Mouse (Mus musculus): ENCODE data around the gene Rarres1. TPM values are rescaled to one million over a fixed set of nuclear protein-coding genes. Genes with fewer than 3 reads are reported as not detected.
A peak's percentile ranks its signal among the peaks of the same experiment; 100 is the strongest.

The Rarres1 gene
- polyA plus RNA-seq, 1 experiment from 2014 or later: 1.3 TPM

GRCm38 (mm10) chr3:67462015-67462414 lies 53.3 kb downstream of the Rarres1 start:
- no peak overlapping the region for H3K4me3 ChIP-seq (ENCODE audit: low read depth, low read length)
- H3K9ac ChIP-seq (ENCODE audit: low read depth, low read length): no peak overlapping the region
- H3K4me2 ChIP-seq (replicated peaks; ENCODE audit: low read depth, low read length): no peak overlapping the region
- DNase-seq (ENCODE audit: low spot score) (no peak), ATAC-seq (ENCODE audit: low FRiP score) (no peak)
- H3K9me3 ChIP-seq (ENCODE audit: control insufficient read depth, low read length): no peaks in the 10 kb centered on the region
- no peaks in the 10 kb centered on the region for H3K4me1 ChIP-seq (replicated peaks; ENCODE audit: control insufficient read depth, insufficient read depth, low read length)
- H3K27me3 ChIP-seq (ENCODE audit: control insufficient read depth, insufficient read depth, low read length): no peaks in the 10 kb centered on the region
- 88% methylated on average over 7 of the region's 7 CpGs for WGBS
- H3K36me3 ChIP-seq (ENCODE audit: control insufficient read depth, insufficient read depth, low read length): peaks cover 5% of the 10 kb centered on the region; the same call in 1 of the 2 replicates
- H3K27ac ChIP-seq (ENCODE audit: low read depth, low read length): no peak overlapping the region

GRCm38 (mm10) chr3:67459881-67460280 lies 55.4 kb downstream of the Rarres1 start:
- no peak for DNase-seq (ENCODE audit: low spot score)
- Histone ChIP-seq H3K27me3 (ENCODE audit: control insufficient read depth, insufficient read depth, low read length) (no peaks in the 10 kb centered on the region), H3K4me1 (replicated peaks; ENCODE audit: control insufficient read depth, insufficient read depth, low read length) (no peaks in the 10 kb centered on the region), H3K9me3 (ENCODE audit: control insufficient read depth, low read length) (no peaks in the 10 kb centered on the region), H3K4me3 (ENCODE audit: low read depth, low read length) (no peak overlapping the region), H3K36me3 (ENCODE audit: control insufficient read depth, insufficient read depth, low read length) (peaks cover 8% of the 10 kb centered on the region; the same call in 1 of the 2 replicates), H3K27ac (ENCODE audit: low read depth, low read length) (no peak overlapping the region), H3K4me2 (replicated peaks; ENCODE audit: low read depth, low read length) (no peak overlapping the region), H3K9ac (ENCODE audit: low read depth, low read length) (no peak overlapping the region)
- no peak for ATAC-seq (ENCODE audit: low FRiP score)
- WGBS: 79% methylated on average over 3 of the region's 3 CpGs

DNA sequence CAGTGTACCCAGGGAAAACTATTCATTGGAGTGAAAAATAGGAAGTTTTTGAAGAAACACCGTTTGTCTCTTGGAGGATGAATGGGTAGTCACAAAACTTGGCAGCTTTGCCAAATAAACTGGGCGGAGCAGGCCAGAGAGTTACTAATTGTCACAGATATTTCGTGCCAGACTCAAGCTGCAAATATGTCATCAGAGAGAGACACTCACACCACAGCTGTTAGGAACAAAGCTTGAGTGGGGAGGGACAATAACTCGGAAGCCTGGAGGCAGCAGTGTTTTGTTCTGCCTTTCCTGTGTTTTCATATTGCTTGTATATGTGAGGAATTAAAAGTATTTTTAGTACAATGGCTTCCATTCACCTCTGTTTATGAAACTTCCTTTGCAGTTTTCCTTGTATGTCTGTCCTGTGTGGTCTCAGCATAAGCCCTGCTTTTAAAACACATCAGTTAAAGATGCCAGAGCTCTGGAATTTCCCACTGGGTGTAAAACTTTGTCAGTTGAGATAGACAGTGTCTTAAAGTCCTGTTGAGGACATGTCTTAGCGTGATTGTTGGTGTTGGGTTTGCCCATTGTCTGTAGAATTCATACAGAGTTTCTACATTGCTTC lies 64.6 kb downstream of the Rarres1 start:
- Histone ChIP-seq H3K4me3 (ENCODE audit: low read depth, low read length) (no peak overlapping the region), H3K9me3 (ENCODE audit: control insufficient read depth, low read length) (no peaks in the 10 kb centered on the region), H3K36me3 (ENCODE audit: control insufficient read depth, insufficient read depth, low read length) (peaks cover 15% of the 10 kb centered on the region; the same call in 1 of the 2 replicates), H3K27ac (ENCODE audit: low read depth, low read length) (no peak overlapping the region), H3K9ac (ENCODE audit: low read depth, low read length) (no peak overlapping the region), H3K4me2 (replicated peaks; ENCODE audit: low read depth, low read length) (no peak overlapping the region), H3K4me1 (replicated peaks; ENCODE audit: control insufficient read depth, insufficient read depth, low read length) (no peaks in the 10 kb centered on the region), H3K27me3 (ENCODE audit: control insufficient read depth, insufficient read depth, low read length) (no peaks in the 10 kb centered on the region)
- no peak for ATAC-seq (ENCODE audit: low FRiP score)
- 92% methylated on average over 5 of the region's 5 CpGs for WGBS
- DNase-seq (ENCODE audit: low spot score): no peak

DNA sequence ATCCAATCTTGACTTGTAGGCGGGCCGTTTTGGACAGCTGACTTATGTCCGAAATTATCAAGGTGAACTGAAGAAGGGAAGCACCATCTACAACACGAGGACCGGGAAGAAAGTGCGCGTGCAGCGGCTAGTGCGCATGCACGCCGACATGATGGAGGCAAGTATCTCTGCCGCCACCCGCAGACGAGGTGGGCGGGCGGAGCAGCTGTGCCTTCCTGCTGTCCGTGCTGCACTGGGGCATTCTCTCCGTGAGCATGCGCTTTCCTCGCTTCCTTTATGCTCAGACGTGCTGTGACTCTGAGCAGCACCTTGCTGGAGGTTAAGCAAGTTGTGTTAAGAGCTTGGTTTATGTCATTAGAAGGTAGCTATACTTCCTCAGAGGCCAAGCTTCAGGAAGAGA lies 65.7 kb downstream of the Rarres1 start:
- Histone ChIP-seq H3K36me3 (ENCODE audit: control insufficient read depth, insufficient read depth, low read length) (peaks cover 15% of the 10 kb centered on the region; the same call in 1 of the 2 replicates), H3K4me2 (replicated peaks; ENCODE audit: low read depth, low read length) (no peak overlapping the region), H3K9ac (ENCODE audit: low read depth, low read length) (no peak overlapping the region), H3K9me3 (ENCODE audit: control insufficient read depth, low read length) (no peaks in the 10 kb centered on the region), H3K27me3 (ENCODE audit: control insufficient read depth, insufficient read depth, low read length) (no peaks in the 10 kb centered on the region), H3K27ac (ENCODE audit: low read depth, low read length) (no peak overlapping the region), H3K4me1 (replicated peaks; ENCODE audit: control insufficient read depth, insufficient read depth, low read length) (no peaks in the 10 kb centered on the region), H3K4me3 (ENCODE audit: low read depth, low read length) (no peak overlapping the region)
- ATAC-seq (ENCODE audit: low FRiP score): no peak
- DNase-seq (ENCODE audit: low spot score): no peak
- WGBS: 95% methylated on average over 21 of the region's 21 CpGs

DNA sequence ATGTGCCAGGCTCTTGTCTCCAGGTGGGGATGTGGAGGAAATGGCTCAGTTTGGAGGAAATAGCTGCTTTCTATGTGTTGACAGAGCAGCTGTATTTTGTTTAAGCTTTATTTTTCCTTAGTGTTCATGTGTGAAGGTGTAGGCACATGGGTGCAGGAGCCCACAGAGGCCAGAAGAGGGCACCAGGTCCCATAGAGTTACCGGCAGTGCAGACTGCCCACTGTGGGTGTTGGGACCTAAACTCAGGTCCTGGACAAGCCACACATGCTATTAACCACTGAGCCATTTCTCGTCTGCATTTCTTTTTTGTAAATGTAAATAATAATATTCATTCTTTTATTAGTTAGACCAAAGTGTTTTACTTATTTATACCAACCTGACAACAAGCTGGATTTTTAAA lies 68.2 kb downstream of the Rarres1 start:
- Histone ChIP-seq H3K27me3 (ENCODE audit: control insufficient read depth, insufficient read depth, low read length) (no peaks in the 10 kb centered on the region), H3K4me3 (ENCODE audit: low read depth, low read length) (no peak overlapping the region), H3K27ac (ENCODE audit: low read depth, low read length) (no peak overlapping the region), H3K9me3 (ENCODE audit: control insufficient read depth, low read length) (no peaks in the 10 kb centered on the region), H3K9ac (ENCODE audit: low read depth, low read length) (no peak overlapping the region), H3K36me3 (ENCODE audit: control insufficient read depth, insufficient read depth, low read length) (peaks cover 20% of the 10 kb centered on the region; the same call in 1 of the 2 replicates), H3K4me2 (replicated peaks; ENCODE audit: low read depth, low read length) (no peak overlapping the region), H3K4me1 (replicated peaks; ENCODE audit: control insufficient read depth, insufficient read depth, low read length) (no peaks in the 10 kb centered on the region)
- DNase-seq (ENCODE audit: low spot score) (no peak), ATAC-seq (ENCODE audit: low FRiP score) (no peak)
- 95% methylated on average over 2 of the region's 2 CpGs for WGBS

DNA sequence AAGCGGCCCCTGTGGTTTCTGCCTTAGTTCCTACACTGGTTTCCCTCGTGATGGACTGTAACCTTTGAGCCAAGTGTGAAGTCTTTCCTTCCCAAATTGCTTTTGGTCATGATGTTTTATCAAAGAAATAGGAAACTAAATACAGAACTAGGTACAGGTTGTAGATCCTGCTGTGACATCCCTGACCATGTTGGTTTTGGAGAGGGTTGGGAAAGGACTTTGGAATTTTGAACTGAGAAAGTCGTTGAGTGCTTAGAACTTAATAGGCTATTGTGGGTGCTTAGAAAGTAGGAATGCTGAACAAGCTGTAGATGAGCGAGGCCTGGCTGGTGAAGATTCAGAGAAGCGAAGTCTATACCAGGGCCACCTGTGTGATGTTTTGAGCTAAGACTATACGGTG lies 81.3 kb downstream of the Rarres1 start:
- Histone ChIP-seq H3K4me1 (replicated peaks; ENCODE audit: control insufficient read depth, insufficient read depth, low read length) (no peaks in the 10 kb centered on the region), H3K9ac (ENCODE audit: low read depth, low read length) (no peak overlapping the region), H3K27me3 (ENCODE audit: control insufficient read depth, insufficient read depth, low read length) (no peaks in the 10 kb centered on the region), H3K4me3 (ENCODE audit: low read depth, low read length) (no peak overlapping the region), H3K36me3 (ENCODE audit: control insufficient read depth, insufficient read depth, low read length) (peaks cover 8% of the 10 kb centered on the region; the same call in 1 of the 2 replicates), H3K9me3 (ENCODE audit: control insufficient read depth, low read length) (no peaks in the 10 kb centered on the region), H3K27ac (ENCODE audit: low read depth, low read length) (no peak overlapping the region), H3K4me2 (replicated peaks; ENCODE audit: low read depth, low read length) (no peak overlapping the region)
- DNase-seq (ENCODE audit: low spot score): no peak
- no peak for ATAC-seq (ENCODE audit: low FRiP score)
- WGBS: 96% methylated on average over 6 of the region's 6 CpGs

GRCm38 (mm10) chr3:67429999-67430380 lies 85.3 kb downstream of the Rarres1 start, which contains the start of gene Gfm1:
TSS of gene Gfm1 (plus strand) at chr3:67430096.
- peak; percentile 93 for ATAC-seq (ENCODE audit: low FRiP score)
- peak; percentile 90 for DNase-seq (ENCODE audit: low spot score)
- H3K4me2 ChIP-seq (replicated peaks; ENCODE audit: low read depth, low read length): peak within 1 kb of the TSS; percentile 76
- H3K4me1 ChIP-seq (replicated peaks; ENCODE audit: control insufficient read depth, insufficient read depth, low read length): no peaks in the 10 kb centered on the region
- 1% methylated on average over 24 of the region's 24 CpGs for WGBS
- peaks cover 8% of the 10 kb centered on the region; the same call in 1 of the 2 replicates for H3K36me3 ChIP-seq (ENCODE audit: control insufficient read depth, insufficient read depth, low read length)
- peak within 1 kb of the TSS; percentile 89 for H3K9ac ChIP-seq (ENCODE audit: low read depth, low read length)
- peak within 1 kb of the TSS; percentile 97 for H3K4me3 ChIP-seq (ENCODE audit: low read depth, low read length)
- H3K9me3 ChIP-seq (ENCODE audit: control insufficient read depth, low read length): 0 out of 2 replicates have a peak, but pooled peaks cover 3% of the 10 kb centered on the region
- no peak within 1 kb of the TSS for H3K27ac ChIP-seq (ENCODE audit: low read depth, low read length)
- H3K27me3 ChIP-seq (ENCODE audit: control insufficient read depth, insufficient read depth, low read length): no peaks in the 10 kb centered on the region

- Histone ChIP-seq H3K4me3 (ENCODE audit: low read depth, low read length) (peak overlapping the region; percentile 97), H3K9ac (ENCODE audit: low read depth, low read length) (peak overlapping the region; percentile 89; the same call in 1 of the 2 replicates), H3K27me3 (ENCODE audit: control insufficient read depth, insufficient read depth, low read length) (no peaks in the 10 kb centered on the region), H3K4me1 (replicated peaks; ENCODE audit: control insufficient read depth, insufficient read depth, low read length) (no peaks in the 10 kb centered on the region), H3K27ac (ENCODE audit: low read depth, low read length) (no peak overlapping the region), H3K36me3 (ENCODE audit: control insufficient read depth, insufficient read depth, low read length) (peaks cover 8% of the 10 kb centered on the region; the same call in 1 of the 2 replicates), H3K4me2 (replicated peaks; ENCODE audit: low read depth, low read length) (no peak overlapping the region; the same call in 1 of the 2 replicates), H3K9me3 (ENCODE audit: control insufficient read depth, low read length) (0 out of 2 replicates have a peak, but pooled peaks cover 3% of the 10 kb centered on the region)
- WGBS: 39% methylated on average over 8 of the region's 8 CpGs
- DNase-seq (ENCODE audit: low spot score): no peak
- ATAC-seq (ENCODE audit: low FRiP score): peak; percentile 83
Observed at GRCm38 (mm10) chr3:67429338-67429998, 85.9 kb downstream of the Rarres1 start.

All from hindbrain, embryonic 11.5 days (tissue).